In the genomic region with DNA sequence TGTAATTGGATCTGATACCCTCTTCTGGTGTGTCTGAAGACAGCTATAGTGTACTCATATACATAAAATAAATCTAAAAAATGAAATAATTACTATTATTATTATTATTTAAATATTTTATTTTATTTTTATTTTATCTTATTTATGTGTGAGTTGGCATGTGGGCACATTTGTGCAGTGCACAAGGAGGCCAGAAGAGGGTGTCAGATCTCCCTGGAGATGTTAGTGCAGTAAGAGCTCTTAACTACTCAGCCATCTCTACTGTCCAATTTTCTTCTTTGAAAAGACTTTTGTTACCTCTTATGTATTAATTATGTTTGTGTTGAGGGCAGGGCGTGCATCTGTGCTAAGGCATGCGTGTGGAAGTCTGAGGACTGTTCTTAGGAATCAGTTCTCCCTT, we compare ENCODE assay signal across 12 mouse cellular contexts. TPM values are rescaled to one million over a fixed set of nuclear protein-coding genes. Genes with fewer than 3 reads are reported as not detected.
DNase-seq lines count a peak whose midpoint lies in the region; ATAC-seq and TF ChIP-seq lines count a peak whose summit lies in the region.
"Had no signal": no experiment of that assay in that cellular context is flagged by ENCODE, and none has a peak within 500 bp of the region (broad histone marks: within the 10 kb centered on the region; RNA-seq: fewer than 3 reads in every experiment).

No protein-coding gene starts in this region.

- no peak for TF ChIP-seq EP300 in liver, embryonic 14.5 days (IDR thresholded peaks at IDR 0.05; ENCODE audit: low read depth)

- intact Hi-C loops in heart, postnatal 10 days (cut with DNase I) = no loop called here

- no peak overlapping the region for H3K4me2 ChIP-seq in liver, embryonic 14.5 days (ENCODE audit: low read depth)
- no peak overlapping the region for H3K4me2 ChIP-seq in liver, embryonic 12.5 days
- H3K4me2 ChIP-seq: forebrain, embryonic 13.5 days; heart, embryonic 11.5 days had no signal

- no peak overlapping the region for H3K9ac ChIP-seq in liver, embryonic 14.5 days (replicated peaks)
- H3K9ac ChIP-seq in liver, embryonic 12.5 days = no peak overlapping the region
- H3K9ac ChIP-seq: forebrain, embryonic 13.5 days had no signal

- peak; percentile 39 for DNase-seq in adrenal gland, postnatal 10 days
- DNase-seq in adrenal gland, postnatal 4 days (ENCODE audit: low spot score in 2 of 2) = no peak
- DNase-seq in liver, embryonic 14.5 days (ENCODE audit: low read depth in 3 of 3, low spot score in 3 of 3) = no peak
- peak; percentile 60 for DNase-seq in naive thymus-derived CD4-positive, alpha-beta T cell, adult 2 months (ENCODE audit: low read depth)
- DNase-seq in heart, postnatal 10 days = no peak
- no peak for DNase-seq in embryo, embryonic 10.5 days (ENCODE audit: low spot score)
- DNase-seq: embryo, embryonic 11 days had no signal

- no peaks in the 10 kb centered on the region for H3K36me3 ChIP-seq in liver, embryonic 14.5 days (replicated peaks; ENCODE audit: control insufficient read depth, insufficient read depth, low read depth)
- no peaks in the 10 kb centered on the region for H3K36me3 ChIP-seq in liver, embryonic 12.5 days

- ATAC-seq in liver, embryonic 14.5 days (ENCODE audit: insufficient read depth) = no peak
- ATAC-seq in liver, embryonic 12.5 days = no peak
- ATAC-seq: forebrain, embryonic 13.5 days had no signal

- H3K27me3 ChIP-seq in liver, embryonic 14.5 days (ENCODE audit: control insufficient read depth, insufficient read depth, low read length) = peaks cover 4% of the 10 kb centered on the region; the same call in 1 of the 2 replicates
- peaks cover 32% of the 10 kb centered on the region for H3K27me3 ChIP-seq in liver, embryonic 12.5 days (replicated peaks)
- H3K27me3 ChIP-seq: forebrain, embryonic 13.5 days had no signal

- H3K27ac ChIP-seq in liver, embryonic 14.5 days = no peak overlapping the region
- H3K27ac ChIP-seq in liver, embryonic 12.5 days = no peak overlapping the region
- H3K27ac ChIP-seq in bone marrow, adult 2 months (ENCODE audit: control insufficient read depth, insufficient read depth, low read depth, low read length, poor library complexity) = no peak overlapping the region
- H3K27ac ChIP-seq: forebrain, embryonic 13.5 days had no signal

- H3K9me3 ChIP-seq in liver, embryonic 14.5 days (ENCODE audit: control insufficient read depth, low read length) = no peaks in the 10 kb centered on the region
- peaks cover 11% of the 10 kb centered on the region for H3K9me3 ChIP-seq in liver, embryonic 12.5 days (replicated peaks)
- H3K9me3 ChIP-seq: forebrain, embryonic 13.5 days had no signal

- H3K4me1 ChIP-seq in liver, embryonic 14.5 days (replicated peaks; ENCODE audit: control insufficient read depth in 2 of 2, insufficient read depth in 2 of 2, low read length in 1 of 2) = no peaks in the 10 kb centered on the region
- H3K4me1 ChIP-seq in liver, embryonic 12.5 days = no peaks in the 10 kb centered on the region
- H3K4me1 ChIP-seq in bone marrow, adult 2 months (ENCODE audit: control insufficient read depth, insufficient read depth, low read length) = no peaks in the 10 kb centered on the region; the same call in none of the 2 replicates

- WGBS in liver, embryonic 14.5 days (ENCODE audit: insufficient replicate concordance) = 30% methylated on average over 2 of the region's 2 CpGs
- WGBS in liver, embryonic 12.5 days (ENCODE audit: insufficient replicate concordance) = 55% methylated on average over 2 of the region's 2 CpGs
- WGBS in bone marrow, adult 2 months = 64% methylated on average over 2 of the region's 2 CpGs

- no peak overlapping the region for H3K4me3 ChIP-seq in liver, embryonic 14.5 days (ENCODE audit: insufficient read depth in 1 of 2, low read depth in 2 of 2, low read length in 2 of 2)
- no peak overlapping the region for H3K4me3 ChIP-seq in liver, embryonic 12.5 days
- H3K4me3 ChIP-seq in bone marrow, adult 2 months (replicated peaks; ENCODE audit: control insufficient read depth, low read depth, low read length) = no peak overlapping the region
- H3K4me3 ChIP-seq: forebrain, embryonic 13.5 days had no signal

- TF ChIP-seq POLR2A in bone marrow, adult 2 months (IDR thresholded peaks at IDR 0.05; ENCODE audit: borderline replicate concordance, control insufficient read depth, low read depth, low read length) = no peak

- peak; percentile 49 for TF ChIP-seq CTCF in liver, embryonic 14.5 days (IDR thresholded peaks at IDR 0.05; ENCODE audit: low read depth)
- peak; percentile 41 for TF ChIP-seq CTCF in bone marrow, adult 2 months (IDR thresholded peaks at IDR 0.05; ENCODE audit: control insufficient read depth, insufficient read depth, low read length)

RNA-seq across cellular contexts. Expression of a gene that starts 3.9 kb away (rescaled TPM):
- 10 to 100 TPM; 16.0 to 19.9 TPM for total RNA-seq in adrenal gland, postnatal 10 days (2021)
- 10 to 100 TPM; 34.1 to 35.2 TPM for total RNA-seq in adrenal gland, postnatal 4 days (2021)
- polyA plus RNA-seq in liver, embryonic 14.5 days (2012; rRNA removed) = 6.7 and 11.2 TPM in 2 replicates
- 2.8 and 4.0 TPM in 2 replicates for polyA plus RNA-seq in liver, embryonic 14.5 days (2014; fragmentation: Nextera tagmentation; extraction: Ambion mirVana)
- 6.4 and 6.9 TPM in 2 replicates for polyA plus RNA-seq in liver, embryonic 12.5 days (2016; fragmentation: Nextera tagmentation; extraction: Ambion mirVana)
- 13.5 and 44.8 TPM in 2 replicates for polyA plus RNA-seq in bone marrow, adult 2 months (2011; ENCODE audit: insufficient read depth, insufficient read length, low replicate concordance, missing spikeins)
- total RNA-seq in heart, postnatal 10 days (2021) = 10 to 100 TPM; 18.4 to 19.1 TPM

RNA-seq across cellular contexts. Expression of a gene that starts 14.3 kb away (rescaled TPM):
- total RNA-seq in adrenal gland, postnatal 10 days (2021) = 10 to 100 TPM; 12.6 to 13.2 TPM
- total RNA-seq in adrenal gland, postnatal 4 days (2021) = 10 to 100 TPM; 10.6 to 11.1 TPM
- polyA plus RNA-seq in liver, embryonic 14.5 days (2012; rRNA removed) = 9.1 and 9.5 TPM in 2 replicates
- 8.9 TPM in 2 replicates for polyA plus RNA-seq in liver, embryonic 14.5 days (2014; fragmentation: Nextera tagmentation; extraction: Ambion mirVana)
- 11.5 and 11.7 TPM in 2 replicates for polyA plus RNA-seq in liver, embryonic 12.5 days (2016; fragmentation: Nextera tagmentation; extraction: Ambion mirVana)
- polyA plus RNA-seq in bone marrow, adult 2 months (2011; ENCODE audit: insufficient read depth, insufficient read length, low replicate concordance, missing spikeins) = 12.6 and 15.8 TPM in 2 replicates
- total RNA-seq in heart, postnatal 10 days (2021) = 1 to 10 TPM; 7.8 to 9.4 TPM

RNA-seq across cellular contexts. Expression of a gene that starts 14.6 kb away (rescaled TPM):
- 10 to 100 TPM; 24.4 to 27.7 TPM for total RNA-seq in adrenal gland, postnatal 10 days (2021)
- total RNA-seq in adrenal gland, postnatal 4 days (2021) = 10 to 100 TPM; 39.6 to 40.5 TPM
- 12.1 and 14.1 TPM in 2 replicates for polyA plus RNA-seq in liver, embryonic 14.5 days (2012; rRNA removed)
- 10.7 and 13.2 TPM in 2 replicates for polyA plus RNA-seq in liver, embryonic 14.5 days (2014; fragmentation: Nextera tagmentation; extraction: Ambion mirVana)
- polyA plus RNA-seq in liver, embryonic 12.5 days (2016; fragmentation: Nextera tagmentation; extraction: Ambion mirVana) = 29.4 TPM in 2 replicates
- 10.9 and 18.9 TPM in 2 replicates for polyA plus RNA-seq in bone marrow, adult 2 months (2011; ENCODE audit: insufficient read depth, insufficient read length, low replicate concordance, missing spikeins)
- 10 to 100 TPM; 21.6 to 25.6 TPM for total RNA-seq in heart, postnatal 10 days (2021)

RNA-seq across cellular contexts. Expression of a gene that starts 15.4 kb away (rescaled TPM):
- total RNA-seq in adrenal gland, postnatal 10 days (2021) = not detected
- not detected for total RNA-seq in adrenal gland, postnatal 4 days (2021)
- 0.03 and 0.10 TPM in 2 replicates for polyA plus RNA-seq in liver, embryonic 14.5 days (2012; rRNA removed)
- 1.6 and 1.9 TPM in 2 replicates for polyA plus RNA-seq in liver, embryonic 14.5 days (2014; fragmentation: Nextera tagmentation; extraction: Ambion mirVana)
- polyA plus RNA-seq in liver, embryonic 12.5 days (2016; fragmentation: Nextera tagmentation; extraction: Ambion mirVana) = 0.62 and 1.0 TPM in 2 replicates
- polyA plus RNA-seq in bone marrow, adult 2 months (2011; ENCODE audit: insufficient read depth, insufficient read length, low replicate concordance, missing spikeins) = not detected in 2 replicates
- total RNA-seq in heart, postnatal 10 days (2021) = not detected
- total RNA-seq: monocyte, adult 5-6 weeks had no signal

RNA-seq across cellular contexts. Expression of a gene that starts 20.3 kb away (rescaled TPM):
- 10 to 100 TPM; 22.9 to 30.0 TPM for total RNA-seq in adrenal gland, postnatal 10 days (2021)
- 10 to 100 TPM; 40.1 to 41.8 TPM for total RNA-seq in adrenal gland, postnatal 4 days (2021)
- 6.4 and 7.6 TPM in 2 replicates for polyA plus RNA-seq in liver, embryonic 14.5 days (2012; rRNA removed)
- polyA plus RNA-seq in liver, embryonic 14.5 days (2014; fragmentation: Nextera tagmentation; extraction: Ambion mirVana) = 0.98 and 1.0 TPM in 2 replicates
- 2.6 and 2.7 TPM in 2 replicates for polyA plus RNA-seq in liver, embryonic 12.5 days (2016; fragmentation: Nextera tagmentation; extraction: Ambion mirVana)
- polyA plus RNA-seq in bone marrow, adult 2 months (2011; ENCODE audit: insufficient read depth, insufficient read length, low replicate concordance, missing spikeins) = 23.9 and 30.4 TPM in 2 replicates
- 10 to 100 TPM; 22.4 to 23.2 TPM for total RNA-seq in heart, postnatal 10 days (2021)

Comparison
In these comparisons a context has a peak if more than half of its experiments do, and no peak if none do; other contexts are left out.
1. DNase-seq: peak in adrenal gland, postnatal 10 days (single experiment) and naive thymus-derived CD4-positive, alpha-beta T cell, adult 2 months (single experiment); none in adrenal gland, postnatal 4 days (0 of 2), liver, embryonic 14.5 days (0 of 3), heart, postnatal 10 days (0 of 2) and embryo, embryonic 10.5 days (single experiment).